Mouse (Mus musculus): ENCODE measurements at regions not wholly inside any gene's neighbourhood (a gene's known extent, or its start where the extent isn't known, plus 50 kb on each side); places are given as distances from the start of the nearest gene placed in this dataset.

- H3K36me3 ChIP-seq (ENCODE audit: control insufficient read depth, insufficient read depth), result no peaks in the 10 kb centered on the region
- H3K27me3 ChIP-seq (replicated peaks; ENCODE audit: control insufficient read depth, insufficient read depth, low read length), result no peaks in the 10 kb centered on the region
- 81% methylated on average over 6 of the region's 6 CpGs for WGBS
- no peaks in the 10 kb centered on the region for H3K4me1 ChIP-seq (replicated peaks; ENCODE audit: control insufficient read depth, insufficient read depth, low read length)
- no peak overlapping the region for H3K4me3 ChIP-seq (ENCODE audit: low read depth, low read length)
- no peak for ATAC-seq
- H3K9me3 ChIP-seq (ENCODE audit: control insufficient read depth), result no peaks in the 10 kb centered on the region
- no peak overlapping the region for H3K4me2 ChIP-seq (replicated peaks; ENCODE audit: low read depth)
- TF ChIP-seq CTCF (IDR thresholded peaks at IDR 0.05; ENCODE audit: low read depth), result no peak
- H3K27ac ChIP-seq (ENCODE audit: low read depth, low read length), result no peak overlapping the region
- H3K9ac ChIP-seq (ENCODE audit: low read depth, low read length), result no peak overlapping the region
Measured at GRCm38 (mm10) chr2:8562948-8563347, 1053.6 kb upstream of the Celf2 start.

GRCm38 (mm10) chr2:8546116-8546515, 1036.8 kb upstream of the Celf2 start:
- no peak for TF ChIP-seq CTCF (IDR thresholded peaks at IDR 0.05; ENCODE audit: low read depth)
- Histone ChIP-seq H3K4me1 (replicated peaks; ENCODE audit: control insufficient read depth, insufficient read depth, low read length) (no peaks in the 10 kb centered on the region), H3K27ac (ENCODE audit: low read depth, low read length) (no peak overlapping the region), H3K9ac (ENCODE audit: low read depth, low read length) (no peak overlapping the region), H3K9me3 (ENCODE audit: control insufficient read depth) (no peaks in the 10 kb centered on the region), H3K27me3 (replicated peaks; ENCODE audit: control insufficient read depth, insufficient read depth, low read length) (no peaks in the 10 kb centered on the region), H3K4me2 (replicated peaks; ENCODE audit: low read depth) (no peak overlapping the region), H3K4me3 (ENCODE audit: low read depth, low read length) (no peak overlapping the region), H3K36me3 (ENCODE audit: control insufficient read depth, insufficient read depth) (no peaks in the 10 kb centered on the region)
- no peak for ATAC-seq

- Histone ChIP-seq H3K9ac (ENCODE audit: low read depth, low read length) (no peak overlapping the region), H3K9me3 (ENCODE audit: control insufficient read depth) (no peaks in the 10 kb centered on the region), H3K4me3 (ENCODE audit: low read depth, low read length) (no peak overlapping the region), H3K36me3 (ENCODE audit: control insufficient read depth, insufficient read depth) (no peaks in the 10 kb centered on the region), H3K27me3 (replicated peaks; ENCODE audit: control insufficient read depth, insufficient read depth, low read length) (no peaks in the 10 kb centered on the region), H3K27ac (ENCODE audit: low read depth, low read length) (no peak overlapping the region), H3K4me2 (replicated peaks; ENCODE audit: low read depth) (no peak overlapping the region), H3K4me1 (replicated peaks; ENCODE audit: control insufficient read depth, insufficient read depth, low read length) (no peaks in the 10 kb centered on the region)
- peak; percentile 45 for TF ChIP-seq CTCF (IDR thresholded peaks at IDR 0.05; ENCODE audit: low read depth)
- 4% methylated on average over 1 of the region's 1 CpGs for WGBS
- no peak for ATAC-seq
Measured at GRCm38 (mm10) chr2:8536842-8537241, 1027.5 kb upstream of the Celf2 start.

GRCm38 (mm10) chr2:8498466-8498865, 989.1 kb upstream of the Celf2 start:
- Histone ChIP-seq H3K4me1 (replicated peaks; ENCODE audit: control insufficient read depth, insufficient read depth, low read length) (no peaks in the 10 kb centered on the region), H3K27me3 (replicated peaks; ENCODE audit: control insufficient read depth, insufficient read depth, low read length) (no peaks in the 10 kb centered on the region), H3K9me3 (ENCODE audit: control insufficient read depth) (no peaks in the 10 kb centered on the region), H3K36me3 (ENCODE audit: control insufficient read depth, insufficient read depth) (no peaks in the 10 kb centered on the region), H3K9ac (ENCODE audit: low read depth, low read length) (no peak overlapping the region), H3K4me3 (ENCODE audit: low read depth, low read length) (no peak overlapping the region), H3K27ac (ENCODE audit: low read depth, low read length) (no peak overlapping the region), H3K4me2 (replicated peaks; ENCODE audit: low read depth) (no peak overlapping the region)
- 39% methylated on average over 1 of the region's 1 CpGs for WGBS
- TF ChIP-seq CTCF (IDR thresholded peaks at IDR 0.05; ENCODE audit: low read depth), result no peak
- no peak for ATAC-seq

- H3K4me3 ChIP-seq (ENCODE audit: low read depth, low read length), result no peak overlapping the region
- no peak for TF ChIP-seq CTCF (IDR thresholded peaks at IDR 0.05; ENCODE audit: low read depth)
- no peaks in the 10 kb centered on the region for H3K4me1 ChIP-seq (replicated peaks; ENCODE audit: control insufficient read depth, insufficient read depth, low read length)
- H3K9me3 ChIP-seq (ENCODE audit: control insufficient read depth), result no peaks in the 10 kb centered on the region
- WGBS, result 60% methylated on average over 6 of the region's 6 CpGs
- H3K27ac ChIP-seq (ENCODE audit: low read depth, low read length), result no peak overlapping the region
- no peak overlapping the region for H3K9ac ChIP-seq (ENCODE audit: low read depth, low read length)
- no peaks in the 10 kb centered on the region for H3K36me3 ChIP-seq (ENCODE audit: control insufficient read depth, insufficient read depth)
- no peak overlapping the region for H3K4me2 ChIP-seq (replicated peaks; ENCODE audit: low read depth)
- no peak for ATAC-seq
- no peaks in the 10 kb centered on the region for H3K27me3 ChIP-seq (replicated peaks; ENCODE audit: control insufficient read depth, insufficient read depth, low read length)
Measured at GRCm38 (mm10) chr2:8477827-8478528, 968.6 kb upstream of the Celf2 start.

- Histone ChIP-seq H3K9me3 (ENCODE audit: control insufficient read depth) (no peaks in the 10 kb centered on the region), H3K36me3 (ENCODE audit: control insufficient read depth, insufficient read depth) (no peaks in the 10 kb centered on the region), H3K4me2 (replicated peaks; ENCODE audit: low read depth) (no peak overlapping the region), H3K4me1 (replicated peaks; ENCODE audit: control insufficient read depth, insufficient read depth, low read length) (no peaks in the 10 kb centered on the region), H3K27me3 (replicated peaks; ENCODE audit: control insufficient read depth, insufficient read depth, low read length) (no peaks in the 10 kb centered on the region), H3K9ac (ENCODE audit: low read depth, low read length) (no peak overlapping the region), H3K27ac (ENCODE audit: low read depth, low read length) (no peak overlapping the region), H3K4me3 (ENCODE audit: low read depth, low read length) (no peak overlapping the region)
- no peak for ATAC-seq
- WGBS, result 86% methylated on average over 1 of the region's 1 CpGs
- TF ChIP-seq CTCF (IDR thresholded peaks at IDR 0.05; ENCODE audit: low read depth), result no peak
Measured at GRCm38 (mm10) chr2:8470546-8470945, 961.2 kb upstream of the Celf2 start.

GRCm38 (mm10) chr2:8468989-8469388, 959.6 kb upstream of the Celf2 start:
- Histone ChIP-seq H3K9me3 (ENCODE audit: control insufficient read depth) (no peaks in the 10 kb centered on the region), H3K4me2 (replicated peaks; ENCODE audit: low read depth) (no peak overlapping the region), H3K27me3 (replicated peaks; ENCODE audit: control insufficient read depth, insufficient read depth, low read length) (no peaks in the 10 kb centered on the region), H3K27ac (ENCODE audit: low read depth, low read length) (no peak overlapping the region), H3K36me3 (ENCODE audit: control insufficient read depth, insufficient read depth) (no peaks in the 10 kb centered on the region), H3K4me1 (replicated peaks; ENCODE audit: control insufficient read depth, insufficient read depth, low read length) (no peaks in the 10 kb centered on the region), H3K9ac (ENCODE audit: low read depth, low read length) (no peak overlapping the region), H3K4me3 (ENCODE audit: low read depth, low read length) (no peak overlapping the region)
- TF ChIP-seq CTCF (IDR thresholded peaks at IDR 0.05; ENCODE audit: low read depth), result no peak
- no peak for ATAC-seq
- WGBS, result 48% methylated on average over 2 of the region's 2 CpGs

Measured in intestine, postnatal 0 days (tissue).